Mouse (Mus musculus): ENCODE results near the gene Tctex1d4. TPM values are rescaled to one million over a fixed set of nuclear protein-coding genes. Genes with fewer than 3 reads are reported as not detected.

The Tctex1d4 gene
- total and polyA plus RNA-seq, 2 experiments, result 0.17 TPM; not detected in 1

DNA sequence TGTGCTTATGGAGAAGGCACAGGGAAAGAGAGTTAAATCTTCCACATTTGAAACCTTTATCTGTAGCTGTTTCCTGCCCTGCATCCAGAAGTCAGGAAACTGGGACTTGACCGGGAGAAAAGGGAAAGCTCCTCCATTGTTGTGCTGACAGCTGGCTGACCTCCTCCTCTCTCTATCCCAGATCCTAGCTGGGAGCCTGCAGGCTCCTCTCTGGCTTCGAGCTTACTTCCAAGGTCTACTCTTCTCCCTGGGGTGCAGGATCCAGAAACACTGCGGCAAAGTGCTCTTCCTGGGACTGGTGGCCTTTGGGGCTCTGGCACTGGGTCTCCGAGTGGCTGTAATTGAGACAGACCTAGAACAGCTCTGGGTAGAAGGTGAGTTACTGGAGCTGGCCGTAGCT is 29.9 kb upstream of the Tctex1d4 start:
- no peaks in the 10 kb centered on the region for H3K27me3 ChIP-seq (ENCODE audit: control insufficient read depth, insufficient read depth, low read length)
- H3K36me3 ChIP-seq (ENCODE audit: control insufficient read depth, insufficient read depth, low read length), result no peaks in the 10 kb centered on the region
- no peak for DNase-seq (ENCODE audit: extremely low read depth, low read depth, low spot score)
- H3K9ac ChIP-seq (ENCODE audit: low read depth, low read length), result no peak overlapping the region
- peaks cover 14% of the 10 kb centered on the region for H3K4me1 ChIP-seq (ENCODE audit: control insufficient read depth, insufficient read depth, low read length)
- H3K27ac ChIP-seq (replicated peaks; ENCODE audit: insufficient read depth, low read depth, low read length), result peak overlapping the region; percentile 10
- WGBS, result 42% methylated on average over 5 of the region's 5 CpGs
- 0 out of 2 replicates have a peak overlapping the region, but pooled peaks have one; percentile 51 for H3K4me3 ChIP-seq (ENCODE audit: insufficient read depth, low read depth, low read length)
- no peaks in the 10 kb centered on the region for H3K79me2 ChIP-seq (ENCODE audit: control insufficient read depth, insufficient read depth, low read length)
- no peak for TF ChIP-seq CTCF (IDR thresholded peaks at IDR 0.05; ENCODE audit: low read depth, low read length)
- TF ChIP-seq POLR2A (IDR thresholded peaks at IDR 0.05; ENCODE audit: extremely low read depth, insufficient read depth, low read length), result no peak

DNA sequence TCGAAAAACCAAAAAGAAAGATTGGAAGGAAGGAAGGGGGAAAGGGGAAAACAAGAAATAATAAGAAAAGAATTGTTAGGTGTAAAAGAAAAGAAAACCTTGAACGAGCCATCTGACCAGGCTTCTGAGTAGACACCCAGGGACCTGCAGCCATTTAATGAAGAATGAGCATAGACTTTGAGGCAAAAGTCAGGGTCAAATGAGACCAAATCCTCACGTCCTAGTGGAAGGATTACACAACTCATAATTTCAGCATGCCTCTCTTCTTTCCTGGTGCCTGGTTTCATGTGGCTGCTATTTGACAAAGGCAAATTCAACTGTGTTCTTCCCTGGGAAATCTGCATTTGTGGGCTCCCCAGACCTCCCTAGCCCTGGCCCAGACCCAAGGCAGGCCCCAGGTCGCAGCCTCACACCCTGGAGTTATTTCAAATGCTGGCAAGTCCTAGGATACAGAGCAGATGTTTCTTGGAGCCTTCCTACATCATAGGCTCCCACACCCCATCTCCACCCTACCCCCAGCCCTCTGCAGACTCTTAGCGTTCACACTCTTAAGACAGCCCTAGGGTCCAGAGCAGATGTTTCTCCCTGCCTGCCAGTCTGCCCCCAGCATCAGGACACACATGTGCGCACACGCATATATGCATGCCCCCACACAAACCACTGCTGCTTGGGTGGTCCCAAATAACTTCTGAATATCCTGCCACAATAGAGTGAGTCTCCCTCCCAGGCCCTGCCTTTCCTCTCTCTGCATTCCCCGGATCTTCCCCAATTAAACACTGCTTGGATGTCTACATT is 28.4 kb upstream of the Tctex1d4 start:
- 73% methylated on average over 8 of the region's 8 CpGs for WGBS
- no peak overlapping the region for H3K4me3 ChIP-seq (ENCODE audit: insufficient read depth, low read depth, low read length)
- H3K4me1 ChIP-seq (ENCODE audit: control insufficient read depth, insufficient read depth, low read length), result peaks cover 14% of the 10 kb centered on the region
- no peak overlapping the region; the same call in 1 of the 2 replicates for H3K27ac ChIP-seq (replicated peaks; ENCODE audit: insufficient read depth, low read depth, low read length)
- TF ChIP-seq CTCF (IDR thresholded peaks at IDR 0.05; ENCODE audit: low read depth, low read length) (no peak), POLR2A (IDR thresholded peaks at IDR 0.05; ENCODE audit: extremely low read depth, insufficient read depth, low read length) (no peak)
- H3K27me3 ChIP-seq (ENCODE audit: control insufficient read depth, insufficient read depth, low read length), result no peaks in the 10 kb centered on the region
- no peaks in the 10 kb centered on the region for H3K36me3 ChIP-seq (ENCODE audit: control insufficient read depth, insufficient read depth, low read length)
- no peaks in the 10 kb centered on the region for H3K79me2 ChIP-seq (ENCODE audit: control insufficient read depth, insufficient read depth, low read length)
- no peak overlapping the region for H3K9ac ChIP-seq (ENCODE audit: low read depth, low read length)
- peak; percentile 39 for DNase-seq (ENCODE audit: extremely low read depth, low read depth, low spot score)

DNA sequence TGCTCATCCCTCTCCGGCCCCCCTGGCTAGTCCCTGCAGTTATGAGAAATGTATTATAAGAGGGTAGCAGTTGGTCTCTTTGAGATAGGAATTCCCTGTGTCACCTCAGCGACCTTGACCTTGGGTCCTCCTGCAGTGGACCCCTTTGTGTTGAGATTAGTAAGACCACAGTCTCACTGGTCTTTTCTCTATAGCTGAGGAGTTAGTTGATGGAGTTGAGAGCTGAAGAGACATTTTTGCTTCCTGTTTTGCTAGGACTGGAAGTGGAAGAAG is 27.9 kb upstream of the Tctex1d4 start:
- Histone ChIP-seq H3K27ac (replicated peaks; ENCODE audit: insufficient read depth, low read depth, low read length) (no peak overlapping the region), H3K9ac (ENCODE audit: low read depth, low read length) (no peak overlapping the region), H3K4me1 (ENCODE audit: control insufficient read depth, insufficient read depth, low read length) (peaks cover 14% of the 10 kb centered on the region), H3K27me3 (ENCODE audit: control insufficient read depth, insufficient read depth, low read length) (no peaks in the 10 kb centered on the region), H3K79me2 (ENCODE audit: control insufficient read depth, insufficient read depth, low read length) (no peaks in the 10 kb centered on the region), H3K36me3 (ENCODE audit: control insufficient read depth, insufficient read depth, low read length) (no peaks in the 10 kb centered on the region), H3K4me3 (ENCODE audit: insufficient read depth, low read depth, low read length) (no peak overlapping the region)
- no peak for DNase-seq (ENCODE audit: extremely low read depth, low read depth, low spot score)
- TF ChIP-seq POLR2A (IDR thresholded peaks at IDR 0.05; ENCODE audit: extremely low read depth, insufficient read depth, low read length) (no peak), CTCF (IDR thresholded peaks at IDR 0.05; ENCODE audit: low read depth, low read length) (no peak)
- WGBS, result 63% methylated on average over 2 of the region's 2 CpGs

DNA sequence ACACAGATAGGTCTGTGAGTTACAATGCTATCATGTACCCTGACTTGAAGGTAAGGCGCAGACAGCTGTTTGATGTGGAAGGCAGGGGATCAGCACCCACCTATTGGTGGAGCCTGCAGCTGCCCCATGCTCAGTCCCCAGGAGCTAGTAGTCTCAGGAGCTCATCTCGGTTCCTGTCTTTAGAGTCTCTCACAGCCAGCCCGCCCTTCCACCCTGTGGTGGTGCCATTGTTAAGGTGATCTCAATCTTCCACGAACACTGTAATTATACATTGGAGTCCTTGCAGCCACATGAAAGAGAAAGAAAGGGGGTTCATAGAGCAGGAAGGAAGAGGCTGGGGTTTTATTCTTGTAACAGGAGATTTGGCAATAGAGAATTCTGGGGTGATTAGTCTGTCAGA is 26.6 kb upstream of the Tctex1d4 start:
- no peak overlapping the region for H3K27ac ChIP-seq (replicated peaks; ENCODE audit: insufficient read depth, low read depth, low read length)
- peaks cover 10% of the 10 kb centered on the region for H3K4me1 ChIP-seq (ENCODE audit: control insufficient read depth, insufficient read depth, low read length)
- H3K79me2 ChIP-seq (ENCODE audit: control insufficient read depth, insufficient read depth, low read length), result no peaks in the 10 kb centered on the region
- no peak overlapping the region for H3K9ac ChIP-seq (ENCODE audit: low read depth, low read length)
- no peaks in the 10 kb centered on the region for H3K27me3 ChIP-seq (ENCODE audit: control insufficient read depth, insufficient read depth, low read length)
- no peak for TF ChIP-seq CTCF (IDR thresholded peaks at IDR 0.05; ENCODE audit: low read depth, low read length)
- no peak for TF ChIP-seq POLR2A (IDR thresholded peaks at IDR 0.05; ENCODE audit: extremely low read depth, insufficient read depth, low read length)
- no peaks in the 10 kb centered on the region for H3K36me3 ChIP-seq (ENCODE audit: control insufficient read depth, insufficient read depth, low read length)
- WGBS, result 88% methylated on average over 4 of the region's 4 CpGs
- no peak for DNase-seq (ENCODE audit: extremely low read depth, low read depth, low spot score)
- H3K4me3 ChIP-seq (ENCODE audit: insufficient read depth, low read depth, low read length), result no peak overlapping the region

DNA sequence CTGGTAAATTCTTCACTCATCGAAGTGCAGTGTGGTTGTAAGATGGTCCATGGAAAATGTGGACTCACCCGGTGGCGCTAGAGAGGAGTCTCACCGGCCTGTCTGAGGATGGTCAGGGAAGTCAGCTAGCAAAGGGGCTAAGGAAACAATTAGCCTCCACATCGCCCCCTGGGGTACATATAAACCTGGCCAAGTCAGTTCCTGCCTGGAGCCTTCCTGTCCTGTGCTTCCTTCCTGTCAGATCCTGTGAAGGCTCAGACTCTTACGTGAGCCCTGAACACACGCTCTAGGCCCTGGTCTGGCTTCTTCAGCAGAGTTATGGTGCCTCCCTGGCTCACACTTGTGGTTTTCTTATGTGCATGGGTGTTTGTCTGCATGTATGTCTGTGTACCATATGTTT is 25.4 kb upstream of the Tctex1d4 start:
- Histone ChIP-seq H3K36me3 (ENCODE audit: control insufficient read depth, insufficient read depth, low read length) (no peaks in the 10 kb centered on the region), H3K9ac (ENCODE audit: low read depth, low read length) (no peak overlapping the region), H3K27ac (replicated peaks; ENCODE audit: insufficient read depth, low read depth, low read length) (no peak overlapping the region), H3K4me3 (ENCODE audit: insufficient read depth, low read depth, low read length) (no peak overlapping the region), H3K79me2 (ENCODE audit: control insufficient read depth, insufficient read depth, low read length) (no peaks in the 10 kb centered on the region), H3K27me3 (ENCODE audit: control insufficient read depth, insufficient read depth, low read length) (no peaks in the 10 kb centered on the region), H3K4me1 (ENCODE audit: control insufficient read depth, insufficient read depth, low read length) (0 out of 2 replicates have a peak, but pooled peaks cover 3% of the 10 kb centered on the region)
- 74% methylated on average over 7 of the region's 7 CpGs for WGBS
- no peak for DNase-seq (ENCODE audit: extremely low read depth, low read depth, low spot score)
- TF ChIP-seq POLR2A (IDR thresholded peaks at IDR 0.05; ENCODE audit: extremely low read depth, insufficient read depth, low read length), result no peak
- TF ChIP-seq CTCF (IDR thresholded peaks at IDR 0.05; ENCODE audit: low read depth, low read length), result peak; percentile 46

DNA sequence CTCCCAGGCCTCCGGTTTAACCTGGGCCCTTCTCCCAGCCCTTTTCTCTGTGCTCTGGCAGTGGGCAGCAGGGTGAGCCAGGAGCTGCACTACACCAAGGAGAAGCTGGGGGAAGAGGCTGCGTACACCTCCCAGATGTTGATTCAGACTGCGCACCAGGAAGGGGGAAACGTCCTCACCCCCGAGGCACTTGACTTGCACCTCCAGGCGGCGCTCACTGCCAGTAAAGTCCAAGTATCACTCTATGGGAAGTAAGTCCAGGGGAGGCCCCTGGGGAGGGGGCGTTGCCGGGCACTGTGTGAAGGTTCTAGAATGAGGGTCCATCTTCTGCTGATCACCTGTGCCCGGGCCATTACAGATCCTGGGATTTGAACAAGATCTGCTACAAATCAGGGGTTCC is 21.9 kb upstream of the Tctex1d4 start:
- Histone ChIP-seq H3K36me3 (ENCODE audit: control insufficient read depth, insufficient read depth, low read length) (no peaks in the 10 kb centered on the region), H3K9ac (ENCODE audit: low read depth, low read length) (no peak overlapping the region), H3K27ac (replicated peaks; ENCODE audit: insufficient read depth, low read depth, low read length) (no peak overlapping the region), H3K4me3 (ENCODE audit: insufficient read depth, low read depth, low read length) (no peak overlapping the region), H3K79me2 (ENCODE audit: control insufficient read depth, insufficient read depth, low read length) (no peaks in the 10 kb centered on the region), H3K27me3 (ENCODE audit: control insufficient read depth, insufficient read depth, low read length) (no peaks in the 10 kb centered on the region), H3K4me1 (ENCODE audit: control insufficient read depth, insufficient read depth, low read length) (no peaks in the 10 kb centered on the region)
- TF ChIP-seq CTCF (IDR thresholded peaks at IDR 0.05; ENCODE audit: low read depth, low read length) (no peak), POLR2A (IDR thresholded peaks at IDR 0.05; ENCODE audit: extremely low read depth, insufficient read depth, low read length) (no peak)
- no peak for DNase-seq (ENCODE audit: extremely low read depth, low read depth, low spot score)
- WGBS, result 84% methylated on average over 10 of the region's 10 CpGs
